Mouse (Mus musculus): ENCODE measurements at regions not wholly inside any gene's neighbourhood (a gene's known extent, or its start where the extent isn't known, plus 50 kb on each side); places are given as distances from the start of the nearest gene placed in this dataset.

DNA sequence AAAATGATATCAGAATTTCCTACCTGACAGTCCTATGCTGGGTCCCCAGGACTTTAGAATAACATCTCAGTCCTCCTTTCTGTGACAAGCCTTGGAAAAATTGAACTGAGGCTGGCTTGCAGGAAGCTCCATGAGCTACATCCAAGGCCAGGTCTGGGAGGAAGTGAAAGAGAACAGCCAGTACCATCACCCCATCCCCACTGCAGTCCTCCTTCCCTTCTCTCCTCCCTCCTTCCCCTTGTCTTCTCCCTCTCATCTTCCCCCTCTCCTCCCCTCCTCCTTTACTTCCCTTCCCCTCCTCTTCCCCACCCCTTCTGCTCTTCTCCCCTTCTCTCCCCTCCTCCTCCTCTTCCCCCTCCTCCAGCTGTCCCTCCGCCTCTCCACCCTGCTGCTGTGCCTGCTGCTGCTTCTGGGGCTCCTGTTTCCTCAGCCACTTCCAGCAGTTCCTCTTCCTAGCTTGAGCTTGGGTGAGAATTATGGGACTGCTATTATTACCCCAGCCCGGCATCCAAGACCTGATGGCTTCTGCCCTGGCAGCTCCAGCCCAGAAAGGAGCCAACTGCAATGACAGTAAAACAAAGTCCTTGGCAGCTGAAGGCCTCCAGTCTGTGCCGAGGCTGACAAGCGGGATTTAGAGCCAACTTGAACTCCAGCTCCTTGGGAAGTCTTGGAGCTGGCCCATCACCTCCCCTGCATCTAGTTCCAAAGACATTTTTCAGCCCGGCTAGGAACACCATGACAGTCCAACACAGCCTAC, 120.8 kb downstream of the Cdc5l start:
- Histone ChIP-seq H3K9me3 (replicated peaks) (peaks cover 10% of the 10 kb centered on the region), H3K36me3 (no peaks in the 10 kb centered on the region), H3K27me3 (ENCODE audit: low read depth, poor library complexity, severe bottlenecking) (no peaks in the 10 kb centered on the region), H3K4me1 (no peaks in the 10 kb centered on the region), H3K4me3 (no peak overlapping the region), H3K27ac (replicated peaks) (no peak overlapping the region)
- no peak for DNase-seq (ENCODE audit: low spot score)
- WGBS: 85% methylated on average over 5 of the region's 5 CpGs

DNA sequence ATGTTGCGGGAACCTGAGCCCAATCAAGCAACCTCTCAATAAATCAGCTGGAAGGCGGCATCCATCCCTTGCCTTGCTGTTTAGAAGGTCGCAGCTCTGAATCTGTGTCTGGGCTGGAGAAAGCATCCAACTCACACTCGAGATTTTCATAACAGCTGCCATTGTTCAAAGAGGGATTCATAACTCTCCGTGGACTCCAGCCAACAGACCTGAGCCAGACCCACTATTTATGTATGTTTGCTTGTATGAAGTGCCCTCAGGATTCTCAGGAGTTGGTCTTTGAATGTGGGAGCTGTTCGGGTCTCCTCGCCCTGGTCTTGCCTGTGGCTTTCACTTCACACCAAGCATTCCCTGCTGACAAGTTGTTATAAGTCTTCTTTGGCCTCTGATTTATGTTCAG, 127.0 kb downstream of the Cdc5l start:
- no peaks in the 10 kb centered on the region for H3K4me1 ChIP-seq
- H3K4me3 ChIP-seq: no peak overlapping the region
- peaks cover 10% of the 10 kb centered on the region for H3K9me3 ChIP-seq (replicated peaks)
- WGBS: 87% methylated on average over 7 of the region's 7 CpGs
- H3K27me3 ChIP-seq (ENCODE audit: low read depth, poor library complexity, severe bottlenecking): no peaks in the 10 kb centered on the region
- no peak for DNase-seq (ENCODE audit: low spot score)
- no peak overlapping the region for H3K27ac ChIP-seq (replicated peaks)
- H3K36me3 ChIP-seq: no peaks in the 10 kb centered on the region

DNA sequence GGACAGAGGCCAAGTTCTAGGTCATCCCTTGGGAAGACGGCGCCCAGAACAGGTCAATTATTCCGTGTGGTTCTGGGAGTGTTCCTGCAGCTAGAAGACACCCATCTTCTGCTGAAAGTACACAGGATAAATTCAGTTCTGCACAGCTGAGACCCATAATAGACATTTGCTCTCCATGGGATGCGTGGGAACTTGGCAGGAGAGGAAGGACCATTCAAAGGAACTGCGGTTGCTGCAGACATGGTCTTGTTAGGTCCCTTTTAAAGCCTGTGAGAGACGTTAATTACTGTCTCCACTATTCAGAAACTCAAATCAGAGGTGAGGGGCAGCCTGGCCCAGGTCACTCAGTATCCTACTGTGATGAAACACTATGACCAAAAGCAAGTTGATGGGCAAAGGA, 130.4 kb downstream of the Cdc5l start:
- no peaks in the 10 kb centered on the region for H3K27me3 ChIP-seq (ENCODE audit: low read depth, poor library complexity, severe bottlenecking)
- WGBS: 90% methylated on average over 6 of the region's 6 CpGs
- peaks cover 4% of the 10 kb centered on the region; the same call in 1 of the 2 replicates for H3K4me1 ChIP-seq
- H3K9me3 ChIP-seq (replicated peaks): no peaks in the 10 kb centered on the region
- DNase-seq (ENCODE audit: low spot score): no peak
- H3K27ac ChIP-seq (replicated peaks): no peak overlapping the region
- H3K4me3 ChIP-seq: no peak overlapping the region
- no peaks in the 10 kb centered on the region for H3K36me3 ChIP-seq

DNA sequence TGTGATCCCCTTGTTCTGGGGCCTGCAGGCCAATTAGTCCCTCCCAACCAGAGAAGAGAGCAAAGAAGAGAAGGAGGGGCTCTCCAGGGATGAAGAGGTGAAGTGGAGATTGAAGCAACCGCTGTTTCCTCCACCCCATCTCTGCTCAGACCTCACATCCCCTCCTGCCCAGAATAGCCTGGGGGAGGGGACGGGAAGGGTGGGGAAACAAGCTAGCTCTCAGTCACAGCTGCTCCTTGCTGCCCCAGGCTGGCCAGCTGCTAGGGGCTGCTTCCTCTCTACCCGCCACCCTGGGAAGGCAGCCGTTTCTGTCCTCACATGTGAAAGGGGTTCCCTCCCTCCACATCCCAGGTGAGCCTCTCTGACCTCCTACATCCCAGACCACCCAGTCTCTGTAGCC, 135.2 kb downstream of the Cdc5l start:
- WGBS: 33% methylated on average over 4 of the region's 4 CpGs
- H3K4me3 ChIP-seq: no peak overlapping the region
- H3K27me3 ChIP-seq (ENCODE audit: low read depth, poor library complexity, severe bottlenecking): no peaks in the 10 kb centered on the region
- H3K4me1 ChIP-seq: peaks cover 5% of the 10 kb centered on the region; the same call in 1 of the 2 replicates
- no peaks in the 10 kb centered on the region for H3K36me3 ChIP-seq
- DNase-seq (ENCODE audit: low spot score): no peak
- no peaks in the 10 kb centered on the region for H3K9me3 ChIP-seq (replicated peaks)
- H3K27ac ChIP-seq (replicated peaks): 0 out of 2 replicates have a peak overlapping the region, but pooled peaks have one; percentile 18

DNA sequence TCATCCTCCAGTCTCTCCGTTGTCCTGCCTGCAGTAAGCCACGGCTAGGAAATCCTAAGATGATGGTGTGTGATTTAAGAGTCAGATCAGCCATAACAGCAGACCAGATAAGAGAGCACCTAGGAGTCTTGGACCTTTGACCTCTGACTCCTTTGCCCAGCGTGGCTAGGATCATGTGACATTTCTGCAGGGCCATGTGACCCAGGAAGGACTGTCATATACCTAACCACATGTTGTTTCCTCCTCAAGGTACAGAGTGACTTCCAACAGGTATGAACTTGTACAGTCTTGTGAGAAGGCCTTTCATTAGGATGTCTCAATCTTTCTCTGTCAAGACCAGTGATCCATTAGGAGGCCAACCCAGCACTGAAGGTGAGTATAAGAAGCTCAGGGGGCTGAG, 135.7 kb downstream of the Cdc5l start:
- DNase-seq (ENCODE audit: low spot score): no peak
- Histone ChIP-seq H3K27ac (replicated peaks) (0 out of 2 replicates have a peak overlapping the region, but pooled peaks have one; percentile 18), H3K4me1 (peaks cover 5% of the 10 kb centered on the region; the same call in 1 of the 2 replicates), H3K4me3 (no peak overlapping the region), H3K27me3 (ENCODE audit: low read depth, poor library complexity, severe bottlenecking) (no peaks in the 10 kb centered on the region), H3K9me3 (replicated peaks) (no peaks in the 10 kb centered on the region), H3K36me3 (no peaks in the 10 kb centered on the region)
- 84% methylated on average over 3 of the region's 3 CpGs for WGBS

DNA sequence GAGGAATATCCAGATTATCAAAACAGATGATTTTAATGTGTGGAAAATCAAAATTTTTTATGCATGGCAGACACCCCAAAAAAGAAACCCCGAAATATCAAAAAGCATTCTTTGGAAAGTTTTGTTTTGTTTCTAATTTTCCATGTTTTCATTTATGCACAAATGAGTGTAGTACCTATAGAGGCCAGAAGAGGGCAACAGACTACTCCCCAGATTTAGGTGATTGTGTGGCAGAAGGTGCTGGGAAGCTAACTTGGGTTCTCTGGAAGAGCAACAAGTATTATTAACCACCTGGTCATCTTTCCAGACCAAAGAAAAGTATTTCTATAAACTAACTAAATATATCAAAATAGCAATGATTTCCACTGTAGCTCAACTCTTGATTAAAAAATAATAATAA, 137.2 kb downstream of the Cdc5l start:
- Histone ChIP-seq H3K9me3 (replicated peaks) (no peaks in the 10 kb centered on the region), H3K4me3 (no peak overlapping the region), H3K4me1 (peaks cover 5% of the 10 kb centered on the region; the same call in 1 of the 2 replicates), H3K27me3 (ENCODE audit: low read depth, poor library complexity, severe bottlenecking) (no peaks in the 10 kb centered on the region), H3K36me3 (no peaks in the 10 kb centered on the region), H3K27ac (replicated peaks) (no peak overlapping the region)
- 78% methylated on average over 1 of the region's 1 CpGs for WGBS
- no peak for DNase-seq (ENCODE audit: low spot score)

DNA sequence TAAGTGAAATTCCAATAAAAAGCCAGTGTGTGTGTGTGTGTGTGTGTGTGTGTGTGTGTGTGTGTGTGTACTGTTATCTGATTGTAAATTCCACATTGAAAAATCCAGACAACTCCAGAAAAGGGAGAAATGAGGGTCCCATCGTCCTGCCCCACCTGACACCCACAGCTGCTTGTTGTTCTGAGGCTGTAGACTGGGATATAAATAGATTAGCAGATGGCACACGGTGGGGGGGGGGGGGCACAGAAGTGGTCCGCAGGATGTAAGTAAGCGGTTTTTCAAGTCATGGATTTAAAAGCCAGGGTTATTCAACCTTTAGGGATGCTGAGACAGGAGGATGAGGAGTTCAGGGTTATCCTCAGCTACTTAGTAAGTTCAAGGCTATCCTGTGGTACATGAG, 138.7 kb downstream of the Cdc5l start:
- Histone ChIP-seq H3K27ac (replicated peaks) (no peak overlapping the region), H3K4me1 (peaks cover 5% of the 10 kb centered on the region; the same call in 1 of the 2 replicates), H3K27me3 (ENCODE audit: low read depth, poor library complexity, severe bottlenecking) (no peaks in the 10 kb centered on the region), H3K4me3 (no peak overlapping the region), H3K36me3 (no peaks in the 10 kb centered on the region), H3K9me3 (replicated peaks) (no peaks in the 10 kb centered on the region)
- WGBS: 78% methylated on average over 4 of the region's 4 CpGs
- DNase-seq (ENCODE audit: low spot score): no peak

DNA sequence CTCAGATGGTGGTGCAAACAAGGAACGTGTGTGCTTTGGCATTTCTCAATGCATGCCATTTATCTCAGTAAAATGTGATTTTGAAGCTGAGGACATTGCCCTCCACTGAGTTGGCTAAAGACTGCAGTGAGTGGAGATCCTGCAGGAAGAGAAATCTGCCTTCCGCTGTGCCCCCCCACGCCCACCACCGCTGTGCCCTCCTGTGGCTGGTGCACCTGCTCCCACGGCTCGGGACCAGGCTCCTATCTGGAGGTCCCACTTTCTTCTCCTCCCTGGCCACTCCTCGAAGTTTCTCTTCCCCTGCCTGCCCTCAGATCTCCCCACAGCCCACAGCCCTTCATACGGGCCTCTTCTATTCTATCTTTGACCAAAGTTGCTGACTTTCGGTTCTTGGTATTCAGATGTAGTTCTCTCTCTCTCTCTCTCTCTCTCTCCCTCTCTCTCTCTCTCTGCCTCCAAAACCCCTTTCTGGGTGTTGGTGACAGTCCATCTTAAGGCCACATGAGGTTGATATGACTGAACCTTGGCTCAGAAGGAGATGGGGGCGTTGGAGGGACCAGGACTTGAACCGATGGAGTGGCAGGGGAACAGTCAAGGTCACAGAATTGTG, 139.2 kb downstream of the Cdc5l start:
- Histone ChIP-seq H3K27me3 (ENCODE audit: low read depth, poor library complexity, severe bottlenecking) (no peaks in the 10 kb centered on the region), H3K36me3 (no peaks in the 10 kb centered on the region), H3K27ac (replicated peaks) (no peak overlapping the region), H3K4me1 (peaks cover 5% of the 10 kb centered on the region; the same call in 1 of the 2 replicates), H3K9me3 (replicated peaks) (no peaks in the 10 kb centered on the region), H3K4me3 (no peak overlapping the region)
- WGBS: 87% methylated on average over 11 of the region's 11 CpGs
- DNase-seq (ENCODE audit: low spot score): no peak

DNA sequence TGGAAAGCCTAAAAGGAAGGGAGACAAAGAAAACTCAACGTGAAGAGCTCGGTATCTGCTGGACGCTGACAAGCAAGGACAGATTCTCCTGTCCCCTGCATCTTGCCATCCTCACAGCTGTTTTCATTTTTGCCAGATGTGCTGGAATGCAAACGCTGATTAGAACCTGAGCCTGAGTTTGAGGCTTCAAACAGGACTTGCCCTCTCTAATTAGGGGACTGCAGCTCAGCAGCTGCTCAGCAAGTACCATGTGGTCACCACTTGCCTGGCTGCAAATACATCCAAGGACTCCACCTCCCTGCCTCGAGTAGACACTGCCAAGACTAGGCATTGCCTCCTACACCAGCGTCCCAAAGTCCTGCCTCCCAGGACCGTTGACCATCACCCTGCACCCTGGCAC, 140.7 kb downstream of the Cdc5l start:
- DNase-seq (ENCODE audit: low spot score): no peak
- Histone ChIP-seq H3K27me3 (ENCODE audit: low read depth, poor library complexity, severe bottlenecking) (no peaks in the 10 kb centered on the region), H3K36me3 (no peaks in the 10 kb centered on the region), H3K9me3 (replicated peaks) (no peaks in the 10 kb centered on the region), H3K27ac (replicated peaks) (no peak overlapping the region), H3K4me3 (no peak overlapping the region), H3K4me1 (no peaks in the 10 kb centered on the region)
- WGBS: 81% methylated on average over 7 of the region's 7 CpGs

DNA sequence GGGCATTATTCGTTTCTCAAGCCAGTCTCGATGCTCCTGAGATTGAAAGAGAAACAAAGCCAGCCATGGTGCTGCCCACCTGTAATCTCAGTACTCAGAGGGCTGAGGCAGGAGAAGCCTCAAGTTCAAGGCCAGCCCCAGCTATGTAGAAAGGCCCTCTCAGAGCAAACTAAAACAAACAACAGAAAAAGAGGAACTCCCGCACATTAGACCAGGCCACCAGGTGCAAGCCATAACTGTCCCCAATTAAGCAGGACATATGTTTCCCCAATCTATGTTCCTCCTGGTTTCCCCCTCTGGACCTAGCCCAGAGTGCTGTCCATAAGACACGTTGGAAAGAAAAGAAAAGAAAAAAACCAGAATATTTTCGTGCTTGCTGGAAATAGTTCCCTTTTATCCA, 142.5 kb downstream of the Cdc5l start:
- H3K27ac ChIP-seq (replicated peaks): no peak overlapping the region
- no peaks in the 10 kb centered on the region for H3K9me3 ChIP-seq (replicated peaks)
- DNase-seq (ENCODE audit: low spot score): no peak
- no peak overlapping the region for H3K4me3 ChIP-seq
- H3K4me1 ChIP-seq: no peaks in the 10 kb centered on the region
- 75% methylated on average over 5 of the region's 5 CpGs for WGBS
- no peaks in the 10 kb centered on the region for H3K36me3 ChIP-seq
- no peaks in the 10 kb centered on the region for H3K27me3 ChIP-seq (ENCODE audit: low read depth, poor library complexity, severe bottlenecking)

DNA sequence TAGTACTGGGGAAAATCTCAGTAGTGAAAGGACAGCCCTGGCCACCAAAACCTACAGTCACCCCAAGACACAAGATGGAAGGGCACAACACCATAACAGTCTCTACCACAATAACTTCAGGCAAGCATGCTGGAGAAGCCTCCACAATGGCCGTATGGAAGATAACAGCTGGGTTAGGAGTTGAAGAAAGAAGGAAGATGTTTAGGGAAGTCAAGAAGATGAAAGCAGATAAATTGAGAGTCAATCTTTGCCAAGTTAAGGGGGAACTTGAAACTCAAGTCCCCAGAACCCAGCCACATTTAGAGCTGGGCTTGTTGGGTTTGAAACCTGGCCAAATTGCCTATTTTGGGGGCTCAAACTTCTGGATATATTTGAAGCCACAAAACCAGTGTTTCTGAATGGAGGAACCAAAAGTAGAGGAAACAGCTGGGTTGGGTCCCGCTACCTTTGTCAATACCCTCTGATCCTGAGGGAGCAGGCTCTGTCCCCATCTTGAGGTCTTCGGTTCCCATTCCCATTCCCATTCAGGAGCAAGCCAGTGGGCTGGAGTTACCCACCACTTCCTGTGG, 147.8 kb downstream of the Cdc5l start:
- Histone ChIP-seq H3K27ac (replicated peaks) (no peak overlapping the region), H3K4me1 (no peaks in the 10 kb centered on the region), H3K36me3 (no peaks in the 10 kb centered on the region), H3K9me3 (replicated peaks) (no peaks in the 10 kb centered on the region), H3K27me3 (ENCODE audit: low read depth, poor library complexity, severe bottlenecking) (no peaks in the 10 kb centered on the region), H3K4me3 (no peak overlapping the region)
- WGBS: 90% methylated on average over 3 of the region's 3 CpGs
- DNase-seq (ENCODE audit: low spot score): no peak

DNA sequence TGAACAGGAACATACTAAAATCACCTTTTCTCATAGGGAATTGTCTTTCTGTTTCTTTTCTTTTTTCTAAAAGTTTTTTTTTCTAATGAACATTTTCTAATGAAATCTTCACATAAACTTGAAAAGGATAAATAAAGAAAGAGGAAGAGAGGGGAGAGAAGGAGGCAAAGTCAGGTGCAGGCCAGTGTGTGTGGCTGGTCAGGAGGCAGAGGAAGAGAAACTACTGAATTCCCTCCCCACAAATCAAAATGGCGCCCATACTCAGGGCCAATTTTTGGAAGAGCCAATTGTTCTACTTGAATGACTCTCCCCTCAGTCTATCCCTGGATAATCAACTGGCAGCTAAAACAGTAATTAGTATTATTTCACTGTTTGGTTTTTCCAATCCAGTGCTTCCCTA, 152.0 kb downstream of the Cdc5l start:
- no peak for DNase-seq (ENCODE audit: low spot score)
- H3K27ac ChIP-seq (replicated peaks): no peak overlapping the region
- WGBS: 83% methylated on average over 1 of the region's 1 CpGs
- H3K4me3 ChIP-seq: no peak overlapping the region
- no peaks in the 10 kb centered on the region for H3K9me3 ChIP-seq (replicated peaks)
- H3K27me3 ChIP-seq (ENCODE audit: low read depth, poor library complexity, severe bottlenecking): no peaks in the 10 kb centered on the region
- peaks cover 6% of the 10 kb centered on the region; the same call in 1 of the 2 replicates for H3K4me1 ChIP-seq
- H3K36me3 ChIP-seq: no peaks in the 10 kb centered on the region

DNA sequence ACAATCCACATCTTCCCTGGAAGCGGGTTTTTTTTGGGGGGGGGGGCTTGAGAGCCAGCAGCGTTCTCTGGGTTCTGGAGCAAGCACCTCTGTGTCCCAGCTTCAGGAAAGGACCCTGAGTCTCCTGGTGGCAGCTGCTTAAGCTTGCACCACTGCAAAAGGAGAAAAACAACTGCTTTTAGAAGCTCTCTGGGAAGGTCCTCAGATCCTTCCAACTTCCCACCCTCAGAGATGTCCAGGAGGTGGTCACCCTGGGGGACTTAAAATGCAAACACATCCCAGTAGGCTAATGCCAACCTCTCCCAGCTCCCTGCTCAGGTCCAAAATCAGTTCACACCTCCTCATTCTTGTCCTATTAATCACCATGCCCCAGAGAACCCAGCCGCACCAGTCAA, 153.7 kb downstream of the Cdc5l start:
- H3K4me3 ChIP-seq: no peak overlapping the region
- no peak overlapping the region for H3K27ac ChIP-seq (replicated peaks)
- no peak for DNase-seq (ENCODE audit: low spot score)
- H3K36me3 ChIP-seq: no peaks in the 10 kb centered on the region
- no peaks in the 10 kb centered on the region for H3K9me3 ChIP-seq (replicated peaks)
- peaks cover 6% of the 10 kb centered on the region; the same call in 1 of the 2 replicates for H3K4me1 ChIP-seq
- H3K27me3 ChIP-seq (ENCODE audit: low read depth, poor library complexity, severe bottlenecking): no peaks in the 10 kb centered on the region
- whole genome bisulfite sequencing: 40% methylated on average over 3 of the region's 3 CpGs

All from midbrain, embryonic 10.5 days (tissue).